Mouse (Mus musculus): ENCODE measurements around the gene Gm10999. TPM values are rescaled to one million over a fixed set of nuclear protein-coding genes. Genes with fewer than 3 reads are reported as not detected.
"Not testable (repeated sequence)": the region's sequence is repeated elsewhere in the genome, so short reads cannot be mapped to it uniquely, and the experiment has no call there.

Gene Gm10999
- not detected in 2 replicates for polyA plus RNA-seq (2015; fragmentation: Nextera tagmentation; extraction: Ambion mirVana)

DNA sequence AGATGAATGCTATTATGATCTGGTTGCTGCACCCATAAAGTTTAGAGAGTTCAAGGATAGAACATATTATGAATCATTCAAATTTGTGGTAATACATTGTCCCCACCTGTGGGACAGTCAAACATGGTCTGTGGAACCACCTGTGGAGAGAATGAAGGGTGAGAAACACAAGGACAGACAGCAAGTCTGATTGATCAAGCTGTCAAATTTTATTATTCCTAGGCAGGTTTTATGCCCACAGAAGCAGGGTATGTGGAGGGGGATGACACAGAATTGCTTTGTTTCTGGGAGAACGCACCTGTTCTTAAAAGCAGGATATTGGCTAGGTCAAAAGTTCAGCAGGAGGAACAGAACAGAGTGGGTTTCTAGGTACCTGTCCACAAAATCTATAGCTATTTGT, at the start of gene Gm10999:
Gene Gm10999, minus strand, starts transcription at position 101 of the 400 bp plus-strand sequence.
- ATAC-seq: no peak
- Histone ChIP-seq H3K27ac (no peak within 1 kb of the TSS), H3K9me3 (replicated peaks) (no peaks in the 10 kb centered on the region), H3K4me2 (no peak within 1 kb of the TSS), H3K4me1 (no peaks in the 10 kb centered on the region), H3K27me3 (no peaks in the 10 kb centered on the region), H3K9ac (no peak within 1 kb of the TSS), H3K4me3 (no peak within 1 kb of the TSS), H3K36me3 (ENCODE audit: poor library complexity, severe bottlenecking) (no peaks in the 10 kb centered on the region)
- WGBS: 83% methylated on average over 1 of the region's 1 CpGs

DNA sequence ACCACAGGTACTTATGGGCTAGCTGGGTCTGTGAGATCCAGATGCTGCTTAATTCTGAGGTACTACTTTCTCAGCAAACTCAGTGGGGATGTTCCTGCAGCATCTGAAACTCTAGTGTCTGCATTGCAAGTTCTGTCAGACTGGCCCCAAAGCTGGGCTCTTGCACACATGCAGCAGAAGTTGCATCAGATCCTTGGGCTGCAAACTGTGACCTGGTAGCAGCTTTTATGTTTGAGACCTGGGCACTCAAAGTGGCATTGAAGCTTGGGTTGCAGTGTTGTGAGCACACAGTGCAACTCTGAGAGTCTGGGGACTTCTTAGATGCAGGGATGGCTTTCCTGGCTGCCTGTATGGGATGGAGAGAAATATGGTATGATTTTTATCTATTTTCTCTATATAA, 2.0 kb upstream of the Gm10999 start:
- Histone ChIP-seq H3K4me3 (no peak overlapping the region), H3K27ac (no peak overlapping the region), H3K27me3 (no peaks in the 10 kb centered on the region)

GRCm38 (mm10) chr8:129115761-129116160, 15.7 kb downstream of the Gm10999 start:
- not testable (repeated sequence) for H3K9ac ChIP-seq; H3K27ac ChIP-seq; H3K36me3 ChIP-seq (ENCODE audit: poor library complexity, severe bottlenecking); H3K27me3 ChIP-seq; H3K4me3 ChIP-seq; ATAC-seq; H3K4me1 ChIP-seq; H3K9me3 ChIP-seq (replicated peaks); H3K4me2 ChIP-seq
- WGBS: 45% methylated on average over 3 of the region's 3 CpGs

More for the DNA sequence above, 2.0 kb upstream of the Gm10999 start:
- Histone ChIP-seq H3K9ac (no peak overlapping the region), H3K4me2 (no peak overlapping the region), H3K4me1 (no peaks in the 10 kb centered on the region), H3K36me3 (ENCODE audit: poor library complexity, severe bottlenecking) (no peaks in the 10 kb centered on the region), H3K9me3 (replicated peaks) (no peaks in the 10 kb centered on the region)
- ATAC-seq: no peak

Other genes starting within 250 kb of the Gm10999 start
- 0.09 TPM in 1 of 2 replicates, not detected in the other for gene Ccdc7a, start 66.1 kb downstream of the Gm10999 start, polyA plus RNA-seq (2015; fragmentation: Nextera tagmentation; extraction: Ambion mirVana)
- not detected in 2 replicates for gene Ccdc7b, start 64.5 kb downstream of the Gm10999 start, polyA plus RNA-seq (2015; fragmentation: Nextera tagmentation; extraction: Ambion mirVana)
- 24.0 and 27.8 TPM in 2 replicates for gene 2610044O15Rik8, start 102.7 kb upstream of the Gm10999 start, polyA plus RNA-seq (2015; fragmentation: Nextera tagmentation; extraction: Ambion mirVana)

Measured in forebrain, embryonic 13.5 days (tissue).